Mouse (Mus musculus): ENCODE measurements around the gene 6430628N08Rik. TPM values are rescaled to one million over a fixed set of nuclear protein-coding genes. Genes with fewer than 3 reads are reported as not detected.

The 6430628N08Rik gene
- polyA plus RNA-seq, 1 experiment: not detected

DNA sequence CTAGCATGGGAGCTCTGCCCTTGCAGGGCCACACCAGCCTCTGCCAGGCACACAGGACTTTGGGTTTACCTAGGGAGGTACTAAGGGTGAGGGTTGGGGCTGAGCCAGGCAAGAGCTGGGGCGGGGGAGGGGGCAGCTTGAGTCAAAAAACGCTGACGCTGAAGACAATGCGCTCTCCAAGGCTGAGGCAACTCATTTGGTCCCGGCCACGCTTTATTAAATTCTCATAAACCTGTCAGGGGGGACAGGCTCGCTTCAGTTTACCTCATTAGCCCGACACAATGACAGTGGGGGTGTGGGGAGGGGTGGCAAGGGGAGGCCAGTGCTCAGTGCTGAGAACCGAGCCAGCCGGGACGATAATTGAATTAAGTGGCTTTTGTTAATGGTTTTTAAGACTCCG is 13.9 kb downstream of the 6430628N08Rik start:
- Histone ChIP-seq H3K27me3 (replicated peaks; ENCODE audit: control insufficient read depth, insufficient read depth, low read length) (no peaks in the 10 kb centered on the region), H3K4me1 (ENCODE audit: control insufficient read depth, insufficient read depth, low read length) (no peaks in the 10 kb centered on the region), H3K27ac (ENCODE audit: insufficient read depth, low read depth, low read length) (no peak overlapping the region), H3K36me3 (ENCODE audit: control insufficient read depth, insufficient read depth, low read length) (no peaks in the 10 kb centered on the region), H3K4me3 (ENCODE audit: insufficient read depth, low read depth, low read length) (no peak overlapping the region)
- WGBS: 28% methylated on average over 12 of the region's 12 CpGs
- TF ChIP-seq POLR2A (IDR thresholded peaks at IDR 0.05; ENCODE audit: low read depth, low read length) (no peak), CTCF (conservative IDR thresholded peaks at IDR 0.05; ENCODE audit: insufficient read depth, insufficient read length, low read depth, low read length) (no peak)
- DNase-seq: no peak

- no peaks in the 10 kb centered on the region for H3K27me3 ChIP-seq (replicated peaks; ENCODE audit: control insufficient read depth, insufficient read depth, low read length)
- no peaks in the 10 kb centered on the region for H3K36me3 ChIP-seq (ENCODE audit: control insufficient read depth, insufficient read depth, low read length)
- H3K27ac ChIP-seq (ENCODE audit: insufficient read depth, low read depth, low read length): no peak overlapping the region
- TF ChIP-seq CTCF (conservative IDR thresholded peaks at IDR 0.05; ENCODE audit: insufficient read depth, insufficient read length, low read depth, low read length): no peak
- TF ChIP-seq POLR2A (IDR thresholded peaks at IDR 0.05; ENCODE audit: low read depth, low read length): no peak
- no peak overlapping the region for H3K4me3 ChIP-seq (ENCODE audit: insufficient read depth, low read depth, low read length)
- no peak for DNase-seq
- H3K4me1 ChIP-seq (ENCODE audit: control insufficient read depth, insufficient read depth, low read length): no peaks in the 10 kb centered on the region
- WGBS: 39% methylated on average over 7 of the region's 7 CpGs
Observed at GRCm38 (mm10) chr4:115905701-115906100, 15.2 kb downstream of the 6430628N08Rik start.

DNA sequence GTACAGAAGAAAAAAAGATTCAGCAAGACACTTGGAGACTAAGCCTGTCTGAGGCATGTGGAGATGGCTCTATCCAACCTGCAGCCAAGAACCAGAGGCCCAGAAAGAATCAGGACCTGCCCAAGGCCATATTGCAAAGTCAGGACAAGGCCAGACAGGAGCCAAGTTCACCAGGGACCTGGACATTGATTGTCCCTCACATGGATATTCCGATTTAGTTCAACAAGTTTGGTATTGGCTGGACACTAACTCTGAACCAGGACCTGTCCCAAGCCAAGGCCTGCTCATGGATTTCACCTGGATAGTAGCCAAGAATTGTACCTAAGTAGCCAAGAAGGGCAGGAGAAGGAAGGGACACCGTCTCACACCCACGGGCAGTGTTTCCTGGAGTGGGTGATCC is 16.3 kb downstream of the 6430628N08Rik start:
- Histone ChIP-seq H3K27me3 (replicated peaks; ENCODE audit: control insufficient read depth, insufficient read depth, low read length) (no peaks in the 10 kb centered on the region), H3K36me3 (ENCODE audit: control insufficient read depth, insufficient read depth, low read length) (no peaks in the 10 kb centered on the region), H3K4me1 (ENCODE audit: control insufficient read depth, insufficient read depth, low read length) (no peaks in the 10 kb centered on the region), H3K27ac (ENCODE audit: insufficient read depth, low read depth, low read length) (no peak overlapping the region), H3K4me3 (ENCODE audit: insufficient read depth, low read depth, low read length) (no peak overlapping the region)
- 75% methylated on average over 3 of the region's 3 CpGs for WGBS
- TF ChIP-seq POLR2A (IDR thresholded peaks at IDR 0.05; ENCODE audit: low read depth, low read length) (no peak), CTCF (conservative IDR thresholded peaks at IDR 0.05; ENCODE audit: insufficient read depth, insufficient read length, low read depth, low read length) (no peak)
- DNase-seq: no peak

DNA sequence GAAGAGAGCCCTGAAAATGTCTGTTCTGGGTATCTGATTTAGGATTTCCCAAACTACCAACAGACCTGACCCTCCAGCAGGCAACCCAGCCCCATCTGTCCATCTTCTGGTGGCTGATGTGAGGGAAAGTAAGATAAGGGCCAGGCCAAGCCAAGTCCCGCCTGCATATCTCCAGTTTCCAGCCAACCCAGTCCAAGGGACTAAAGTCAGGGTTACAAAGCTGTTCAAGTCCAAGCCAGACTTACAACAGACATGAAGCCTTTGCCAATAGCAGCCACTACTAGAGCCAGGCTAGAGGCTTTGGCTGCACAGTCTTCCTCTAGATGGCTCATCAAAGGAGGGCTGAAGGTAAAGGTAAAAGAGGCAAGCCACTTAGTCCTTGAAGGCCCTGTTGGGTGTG is 17.5 kb downstream of the 6430628N08Rik start:
- DNase-seq: no peak
- Histone ChIP-seq H3K4me3 (ENCODE audit: insufficient read depth, low read depth, low read length) (no peak overlapping the region), H3K27me3 (replicated peaks; ENCODE audit: control insufficient read depth, insufficient read depth, low read length) (no peaks in the 10 kb centered on the region), H3K36me3 (ENCODE audit: control insufficient read depth, insufficient read depth, low read length) (no peaks in the 10 kb centered on the region), H3K27ac (ENCODE audit: insufficient read depth, low read depth, low read length) (no peak overlapping the region), H3K4me1 (ENCODE audit: control insufficient read depth, insufficient read depth, low read length) (no peaks in the 10 kb centered on the region)
- 91% methylated on average over 1 of the region's 1 CpGs for WGBS
- no peak for TF ChIP-seq POLR2A (IDR thresholded peaks at IDR 0.05; ENCODE audit: low read depth, low read length)
- no peak for TF ChIP-seq CTCF (conservative IDR thresholded peaks at IDR 0.05; ENCODE audit: insufficient read depth, insufficient read length, low read depth, low read length)

DNA sequence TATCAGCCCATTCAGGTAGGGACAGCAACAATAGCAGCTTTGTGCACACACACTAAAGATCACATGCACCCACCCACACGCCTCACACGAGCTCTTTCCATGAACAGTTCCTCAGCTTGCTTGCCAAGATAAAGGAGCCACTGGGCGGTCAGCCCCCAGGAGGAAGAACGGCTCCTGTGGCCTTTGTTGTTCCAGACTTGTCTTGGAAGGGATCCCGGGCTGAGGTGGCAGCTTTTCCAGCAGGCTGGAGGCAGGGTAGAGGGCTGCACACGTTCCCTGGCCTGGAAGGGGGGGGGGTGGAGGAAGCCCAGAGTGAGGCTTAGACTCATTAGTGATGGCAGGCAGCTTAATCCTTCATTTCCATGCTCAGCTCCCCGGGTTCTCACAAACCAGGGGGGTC is 18.2 kb downstream of the 6430628N08Rik start:
- DNase-seq: peak; percentile 48
- WGBS: 13% methylated on average over 7 of the region's 7 CpGs

DNA sequence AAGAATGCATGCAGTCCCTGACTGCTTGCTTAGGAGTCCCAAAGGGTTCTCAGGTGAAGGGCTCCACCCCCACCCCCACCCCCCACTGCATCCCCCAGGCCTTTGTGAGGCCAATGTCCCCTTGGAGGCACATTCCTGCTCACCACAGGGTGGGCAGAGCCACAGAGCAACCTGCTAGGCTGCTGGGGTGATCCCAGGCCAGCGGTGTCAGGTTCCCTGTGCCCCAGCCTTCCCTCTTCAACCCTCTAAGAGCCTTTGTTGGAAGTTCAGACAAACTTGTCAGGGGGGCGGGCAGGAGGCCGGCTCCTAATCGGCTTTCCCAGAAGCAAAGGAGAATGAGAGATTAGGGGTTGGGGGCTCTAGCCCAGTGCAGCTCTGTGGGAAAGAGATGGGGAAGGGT is 21.1 kb downstream of the 6430628N08Rik start:
- Histone ChIP-seq H3K4me3 (ENCODE audit: insufficient read depth, low read depth, low read length) (no peak overlapping the region), H3K4me1 (ENCODE audit: control insufficient read depth, insufficient read depth, low read length) (no peaks in the 10 kb centered on the region), H3K27ac (ENCODE audit: insufficient read depth, low read depth, low read length) (no peak overlapping the region), H3K27me3 (replicated peaks; ENCODE audit: control insufficient read depth, insufficient read depth, low read length) (no peaks in the 10 kb centered on the region), H3K36me3 (ENCODE audit: control insufficient read depth, insufficient read depth, low read length) (no peaks in the 10 kb centered on the region)
- DNase-seq: no peak
- WGBS: 23% methylated on average over 4 of the region's 4 CpGs
- TF ChIP-seq POLR2A (IDR thresholded peaks at IDR 0.05; ENCODE audit: low read depth, low read length) (no peak), CTCF (conservative IDR thresholded peaks at IDR 0.05; ENCODE audit: insufficient read depth, insufficient read length, low read depth, low read length) (no peak)

More for the DNA sequence above, 18.2 kb downstream of the 6430628N08Rik start:
- Histone ChIP-seq H3K27me3 (replicated peaks; ENCODE audit: control insufficient read depth, insufficient read depth, low read length) (no peaks in the 10 kb centered on the region), H3K36me3 (ENCODE audit: control insufficient read depth, insufficient read depth, low read length) (no peaks in the 10 kb centered on the region), H3K4me3 (ENCODE audit: insufficient read depth, low read depth, low read length) (no peak overlapping the region), H3K27ac (ENCODE audit: insufficient read depth, low read depth, low read length) (no peak overlapping the region), H3K4me1 (ENCODE audit: control insufficient read depth, insufficient read depth, low read length) (no peaks in the 10 kb centered on the region)
- TF ChIP-seq CTCF (conservative IDR thresholded peaks at IDR 0.05; ENCODE audit: insufficient read depth, insufficient read length, low read depth, low read length): no peak

- H3K4me1 ChIP-seq (ENCODE audit: control insufficient read depth, insufficient read depth, low read length): no peaks in the 10 kb centered on the region
- no peaks in the 10 kb centered on the region for H3K36me3 ChIP-seq (ENCODE audit: control insufficient read depth, insufficient read depth, low read length)
- peak; percentile 59 for DNase-seq
- no peaks in the 10 kb centered on the region for H3K27me3 ChIP-seq (replicated peaks; ENCODE audit: control insufficient read depth, insufficient read depth, low read length)
- no peak overlapping the region for H3K27ac ChIP-seq (ENCODE audit: insufficient read depth, low read depth, low read length)
- no peak for TF ChIP-seq POLR2A (IDR thresholded peaks at IDR 0.05; ENCODE audit: low read depth, low read length)
- TF ChIP-seq CTCF (conservative IDR thresholded peaks at IDR 0.05; ENCODE audit: insufficient read depth, insufficient read length, low read depth, low read length): no peak
- 47% methylated on average over 16 of the region's 16 CpGs for WGBS
- H3K4me3 ChIP-seq (ENCODE audit: insufficient read depth, low read depth, low read length): no peak overlapping the region
Observed at GRCm38 (mm10) chr4:115919911-115920310, 29.4 kb downstream of the 6430628N08Rik start.

GRCm38 (mm10) chr4:115922688-115923087 is 32.2 kb downstream of the 6430628N08Rik start:
- Histone ChIP-seq H3K4me3 (ENCODE audit: insufficient read depth, low read depth, low read length) (no peak overlapping the region), H3K4me1 (ENCODE audit: control insufficient read depth, insufficient read depth, low read length) (no peaks in the 10 kb centered on the region), H3K27ac (ENCODE audit: insufficient read depth, low read depth, low read length) (no peak overlapping the region), H3K27me3 (replicated peaks; ENCODE audit: control insufficient read depth, insufficient read depth, low read length) (no peaks in the 10 kb centered on the region), H3K36me3 (ENCODE audit: control insufficient read depth, insufficient read depth, low read length) (no peaks in the 10 kb centered on the region)
- 86% methylated on average over 5 of the region's 5 CpGs for WGBS
- TF ChIP-seq CTCF (conservative IDR thresholded peaks at IDR 0.05; ENCODE audit: insufficient read depth, insufficient read length, low read depth, low read length) (no peak), POLR2A (IDR thresholded peaks at IDR 0.05; ENCODE audit: low read depth, low read length) (no peak)
- DNase-seq: no peak

Measured in kidney, adult 2 months (tissue).